Mouse (Mus musculus) forebrain, embryonic 13.5 days (tissue): ENCODE results near the gene Bcl10. TPM values are rescaled to one million over a fixed set of nuclear protein-coding genes. Genes with fewer than 3 reads are reported as not detected.

ENCODE experiments used
- ATAC-seq: fragments of 200-750 bp; cut with Nextera tagmentation; 2 replicates; pipeline ENCODE4 v1.8.0; 2017
- H3K27ac ChIP-seq: fragments of 300-500 bp; sonication (generic); 2 replicates; pipeline ENCODE4 v1.5.1; 2015; ENCODE audit warnings: inconsistent platforms, mild to moderate bottlenecking, moderate library complexity
- H3K27me3 ChIP-seq: fragments of 300-500 bp; sonication (generic); 2 replicates; pipeline ENCODE4 v1.6.1; 2015; ENCODE audit warnings: mild to moderate bottlenecking, inconsistent platforms
- H3K36me3 ChIP-seq: fragments of 300-500 bp; sonication (generic); 2 replicates; pipeline ENCODE4 v1.6.1; 2015; ENCODE audit warnings: mild to moderate bottlenecking, inconsistent platforms; ENCODE audit not compliant: poor library complexity, severe bottlenecking
- H3K4me1 ChIP-seq: fragments of 300-500 bp; sonication (generic); 2 replicates; pipeline ENCODE4 v1.6.1; 2015; ENCODE audit warnings: inconsistent platforms
- H3K4me2 ChIP-seq: fragments of 300-500 bp; sonication (generic); 2 replicates; pipeline ENCODE4 v1.6.1; 2015; ENCODE audit warnings: inconsistent platforms, mild to moderate bottlenecking, moderate library complexity
- H3K4me3 ChIP-seq: fragments of 300-500 bp; sonication (generic); 2 replicates; pipeline ENCODE4 v1.5.1; 2015; ENCODE audit warnings: mild to moderate bottlenecking, inconsistent platforms
- H3K9ac ChIP-seq: fragments of 300-500 bp; sonication (generic); 2 replicates; pipeline ENCODE4 v1.6.1; 2015; ENCODE audit warnings: mild to moderate bottlenecking, inconsistent platforms
- H3K9me3 ChIP-seq: fragments of 300-500 bp; sonication (generic); replicated peaks from 2 replicates; pipeline ENCODE4 v1.6.1; 2016; ENCODE audit warnings: inconsistent platforms
- WGBS: fragments of 180-500 bp; shearing (Covaris S2); methylation state at CpG from one replicate; pipeline ENCODE4 v1.1.7; 2015; 5-methylcytosine and 5-hydroxymethylcytosine counted together
- polyA plus RNA-seq: library from polyadenylated mRNA; unstranded; fragments of >200 nt; fragmentation: Nextera tagmentation; extraction: Ambion mirVana; gene quantifications from 2 replicates; pipeline ENCODE4 v1.2.1, GENCODE M21; 2015

Gene Bcl10
- polyA plus RNA-seq, 1 experiment from 2014 or later, result 45.4 TPM

DNA sequence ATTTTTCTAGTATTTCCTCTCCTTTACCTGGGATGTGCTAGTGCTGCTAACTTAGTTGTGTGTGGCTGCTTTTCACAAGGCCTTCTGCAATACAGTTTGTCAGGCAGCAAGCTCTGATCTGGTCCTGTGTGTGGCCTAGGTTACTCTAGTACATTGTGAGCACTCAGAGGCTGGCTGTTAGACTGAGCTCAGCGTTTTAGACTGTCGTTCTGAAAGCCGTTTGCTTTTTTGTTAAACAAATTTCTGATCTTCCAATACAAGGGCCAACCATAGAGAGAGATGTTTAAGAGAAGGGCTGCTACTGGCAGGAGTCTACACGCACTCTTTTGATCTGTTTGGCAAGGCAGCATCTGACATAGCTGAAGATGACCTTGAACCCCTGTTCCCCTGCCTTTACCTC, 17.4 kb downstream of the Bcl10 start:
- WGBS, result 81% methylated on average over 4 of the region's 4 CpGs
- Histone ChIP-seq H3K4me2 (peak overlapping the region; percentile 83; the same call in 1 of the 2 replicates), H3K9me3 (no peaks in the 10 kb centered on the region), H3K36me3 (peaks cover 37% of the 10 kb centered on the region), H3K4me1 (peaks cover 35% of the 10 kb centered on the region), H3K9ac (no peak overlapping the region), H3K27me3 (no peaks in the 10 kb centered on the region), H3K27ac (no peak overlapping the region), H3K4me3 (no peak overlapping the region)
- ATAC-seq, result no peak

DNA sequence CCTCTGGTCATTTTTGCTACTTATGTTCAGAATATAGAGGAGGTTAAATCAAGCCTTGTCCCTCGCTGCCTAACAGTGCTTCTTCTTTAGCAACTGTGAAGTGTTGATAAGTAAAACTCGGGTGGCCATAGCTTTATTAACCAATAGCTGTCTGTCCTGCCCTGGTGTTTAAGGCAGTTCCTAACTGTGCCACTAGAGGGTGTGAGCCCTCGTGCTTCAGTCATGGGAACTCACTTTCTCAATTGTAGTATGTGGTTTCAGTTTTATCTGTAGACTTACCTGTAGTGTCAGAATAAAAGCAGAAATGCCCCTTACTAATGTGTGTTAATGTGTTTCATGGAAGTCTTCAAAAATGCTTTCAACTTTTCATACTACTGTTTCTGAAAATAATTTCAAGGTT, 19.4 kb downstream of the Bcl10 start:
- Histone ChIP-seq H3K4me3 (no peak overlapping the region), H3K4me2 (no peak overlapping the region), H3K27ac (no peak overlapping the region), H3K4me1 (peaks cover 39% of the 10 kb centered on the region), H3K9me3 (no peaks in the 10 kb centered on the region), H3K36me3 (peaks cover 42% of the 10 kb centered on the region), H3K27me3 (no peaks in the 10 kb centered on the region), H3K9ac (no peak overlapping the region)
- ATAC-seq, result no peak
- 13% methylated on average over 3 of the region's 3 CpGs for WGBS

DNA sequence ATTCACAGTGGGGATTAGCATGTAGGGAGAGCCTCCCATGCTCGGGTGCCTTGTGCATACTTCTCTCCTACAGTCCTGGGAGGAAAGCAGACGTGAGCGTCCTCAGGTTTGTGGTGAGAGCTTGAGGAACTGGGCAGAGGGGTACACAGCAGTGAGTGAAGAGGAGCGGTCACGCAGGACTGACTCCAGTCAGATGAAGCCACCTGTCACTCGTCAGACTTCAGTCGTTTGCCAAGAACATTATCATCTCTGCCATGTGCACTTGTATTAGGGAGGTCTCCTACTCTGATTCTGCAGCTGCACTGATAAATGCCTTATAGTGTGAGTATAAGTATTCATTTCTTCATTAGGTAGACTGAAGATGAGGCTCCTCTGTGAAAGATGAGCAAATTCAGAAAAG, 21.7 kb downstream of the Bcl10 start:
- Histone ChIP-seq H3K27me3 (peaks cover 2% of the 10 kb centered on the region; the same call in 1 of the 2 replicates), H3K36me3 (peaks cover 38% of the 10 kb centered on the region), H3K9ac (no peak overlapping the region), H3K4me2 (no peak overlapping the region), H3K4me3 (no peak overlapping the region), H3K27ac (no peak overlapping the region), H3K9me3 (no peaks in the 10 kb centered on the region), H3K4me1 (peaks cover 36% of the 10 kb centered on the region)
- WGBS, result 85% methylated on average over 7 of the region's 7 CpGs
- ATAC-seq, result no peak

DNA sequence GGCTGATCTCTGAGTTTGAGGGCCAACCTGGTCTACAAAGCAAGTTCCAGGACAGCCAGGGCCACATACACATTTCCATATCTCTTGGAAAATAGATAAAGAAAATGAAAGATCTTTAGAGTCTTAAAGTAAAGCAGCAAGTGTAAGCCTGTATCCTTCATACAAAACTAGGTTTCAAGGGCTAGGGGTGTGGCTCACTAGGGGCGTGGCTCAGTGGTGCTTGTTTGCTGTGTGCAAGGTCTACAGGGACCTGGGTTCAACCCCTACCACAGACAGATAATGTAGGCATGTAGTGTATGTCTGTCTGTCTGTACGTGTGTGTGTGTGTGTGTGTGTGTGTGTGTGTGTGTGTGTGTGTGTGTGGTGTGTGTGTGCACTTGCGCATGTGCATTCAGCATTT, 23.3 kb downstream of the Bcl10 start:
- Histone ChIP-seq H3K4me1 (peaks cover 31% of the 10 kb centered on the region), H3K27ac (no peak overlapping the region), H3K27me3 (peaks cover 7% of the 10 kb centered on the region; the same call in 1 of the 2 replicates), H3K4me3 (no peak overlapping the region), H3K4me2 (no peak overlapping the region), H3K36me3 (peaks cover 26% of the 10 kb centered on the region), H3K9ac (no peak overlapping the region), H3K9me3 (no peaks in the 10 kb centered on the region)
- WGBS, result 88% methylated on average over 3 of the region's 3 CpGs
- ATAC-seq, result no peak

DNA sequence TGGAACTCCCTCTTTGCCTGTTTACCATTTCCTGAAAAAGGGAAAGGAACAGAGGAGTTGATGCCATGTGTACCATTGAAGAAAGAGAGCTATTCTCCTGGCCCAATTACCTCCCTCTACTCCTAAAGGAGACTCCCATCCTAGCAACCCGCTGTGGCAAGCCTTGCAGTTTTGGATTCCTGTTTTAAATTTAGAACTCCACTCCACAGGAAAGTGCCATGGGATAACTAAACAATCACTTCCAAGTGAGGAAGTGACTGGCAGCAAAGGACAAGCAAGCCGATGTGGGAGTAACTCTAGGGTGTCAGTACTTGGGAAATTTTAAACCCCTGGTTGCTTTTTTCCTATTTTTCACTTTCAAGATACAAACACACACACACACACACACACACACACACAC, 24.1 kb downstream of the Bcl10 start:
- no peak for ATAC-seq
- Histone ChIP-seq H3K4me3 (no peak overlapping the region), H3K4me1 (peaks cover 29% of the 10 kb centered on the region), H3K36me3 (peaks cover 18% of the 10 kb centered on the region), H3K9ac (no peak overlapping the region), H3K4me2 (no peak overlapping the region), H3K27me3 (peaks cover 12% of the 10 kb centered on the region; the same call in 1 of the 2 replicates), H3K27ac (no peak overlapping the region), H3K9me3 (no peaks in the 10 kb centered on the region)
- WGBS, result 61% methylated on average over 2 of the region's 2 CpGs

DNA sequence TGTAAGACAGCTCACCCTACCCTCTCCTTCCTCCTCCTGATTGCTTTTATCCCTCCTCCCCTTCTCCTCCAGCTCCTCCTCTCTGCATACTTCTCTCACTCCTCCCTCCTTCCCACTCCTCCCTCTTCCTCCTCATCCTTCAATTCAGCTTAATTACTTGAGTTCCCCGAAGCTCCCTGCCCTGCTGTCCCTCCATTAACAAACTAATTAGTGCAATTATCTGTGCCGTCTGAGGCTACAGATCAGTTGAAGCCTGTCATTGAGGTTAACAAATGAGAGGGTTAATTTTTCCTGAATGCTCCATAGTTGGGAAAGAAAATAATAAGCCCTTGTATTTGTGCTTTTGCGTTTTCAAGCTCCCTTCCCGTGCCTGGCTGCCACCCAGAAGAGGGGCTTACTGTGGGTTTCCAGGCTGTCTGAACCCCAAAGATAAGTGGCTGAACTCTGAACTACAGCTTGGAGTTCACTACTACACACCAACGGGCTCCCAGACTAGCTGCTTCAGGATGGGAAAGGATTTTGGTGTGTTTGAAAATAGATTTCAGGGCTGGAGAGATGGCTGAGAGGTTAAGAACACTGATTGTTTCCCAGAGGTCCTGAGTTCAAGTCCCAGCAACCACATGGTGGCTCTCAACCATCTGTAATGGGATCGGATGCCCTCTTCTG, 25.1 kb downstream of the Bcl10 start:
- 19% methylated on average over 6 of the region's 6 CpGs for WGBS
- peak; percentile 71 for ATAC-seq
- no peak overlapping the region for H3K4me3 ChIP-seq

DNA sequence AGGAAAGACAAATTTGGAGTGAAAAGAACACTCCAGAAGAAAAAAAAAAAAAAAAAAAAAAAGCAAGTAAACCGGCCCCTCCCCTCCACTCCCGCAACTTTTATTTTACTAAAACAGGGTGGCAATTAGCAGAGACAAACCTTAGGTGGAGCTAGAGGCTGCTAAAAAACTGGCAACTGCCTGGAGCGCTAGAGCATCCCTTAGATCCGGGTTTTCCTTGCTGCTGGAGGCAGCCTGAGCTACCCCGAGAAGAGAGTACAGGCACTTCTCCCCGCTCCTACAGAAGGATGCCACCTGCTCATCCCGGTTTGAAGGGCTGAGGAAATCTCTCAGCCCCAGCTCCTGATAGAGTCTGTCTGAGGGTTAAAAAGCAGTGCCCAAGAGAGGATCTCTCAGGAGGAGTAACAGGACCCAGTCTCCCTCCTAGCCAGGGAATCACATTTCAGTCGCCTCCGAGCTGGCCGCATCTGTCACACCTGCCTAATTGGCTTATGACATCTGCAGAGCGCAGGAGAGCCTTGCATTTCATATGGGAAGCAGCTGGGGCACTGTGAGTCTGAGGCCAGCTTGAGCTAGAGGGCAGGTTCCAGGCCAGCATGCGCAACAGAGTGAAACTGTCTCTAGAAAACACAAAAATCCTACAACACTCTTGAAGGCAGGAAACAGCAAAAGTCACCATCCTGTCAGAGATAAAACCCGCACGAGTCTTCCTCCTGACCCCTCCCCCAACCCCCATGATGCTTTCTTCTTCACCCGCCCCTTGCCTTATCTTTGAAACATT, 27.6 kb downstream of the Bcl10 start:
- Histone ChIP-seq H3K4me2 (peak overlapping the region; percentile 51), H3K9me3 (no peaks in the 10 kb centered on the region), H3K27ac (no peak overlapping the region), H3K4me3 (0 out of 2 replicates have a peak overlapping the region, but pooled peaks have one; percentile 9), H3K4me1 (peaks cover 20% of the 10 kb centered on the region), H3K9ac (peak overlapping the region; percentile 55), H3K36me3 (peaks cover 2% of the 10 kb centered on the region; the same call in 1 of the 2 replicates), H3K27me3 (peaks cover 14% of the 10 kb centered on the region; the same call in 1 of the 2 replicates)
- 8% methylated on average over 15 of the region's 15 CpGs for WGBS
- ATAC-seq, result peak; percentile 83

More for the DNA sequence above, 25.1 kb downstream of the Bcl10 start:
- peaks cover 14% of the 10 kb centered on the region; the same call in 1 of the 2 replicates for H3K27me3 ChIP-seq
- peaks cover 18% of the 10 kb centered on the region for H3K36me3 ChIP-seq
- H3K27ac ChIP-seq, result no peak overlapping the region
- no peak overlapping the region for H3K4me2 ChIP-seq
- peaks cover 24% of the 10 kb centered on the region for H3K4me1 ChIP-seq
- no peaks in the 10 kb centered on the region for H3K9me3 ChIP-seq
- no peak overlapping the region for H3K9ac ChIP-seq

DNA sequence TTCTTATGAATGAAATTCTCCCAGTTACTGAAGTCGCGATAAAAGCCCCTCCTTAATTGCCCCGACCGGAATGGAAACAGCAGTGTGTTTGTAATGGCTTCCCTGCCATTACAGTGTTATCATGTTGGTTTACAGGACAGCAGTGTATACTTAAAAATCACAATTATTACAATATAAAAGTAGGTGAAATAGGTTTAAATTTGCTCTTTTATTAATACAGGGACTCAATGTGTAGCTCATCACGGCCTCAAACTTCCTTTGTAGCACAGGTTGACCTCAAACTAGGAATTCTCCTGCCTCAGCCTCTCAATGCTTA, 28.2 kb downstream of the Bcl10 start:
- ATAC-seq, result no peak
- Histone ChIP-seq H3K27me3 (peaks cover 14% of the 10 kb centered on the region; the same call in 1 of the 2 replicates), H3K36me3 (no peaks in the 10 kb centered on the region), H3K4me3 (no peak overlapping the region), H3K9me3 (no peaks in the 10 kb centered on the region), H3K4me1 (peaks cover 20% of the 10 kb centered on the region), H3K27ac (no peak overlapping the region), H3K9ac (no peak overlapping the region), H3K4me2 (peak overlapping the region; percentile 51; the same call in 1 of the 2 replicates)
- WGBS, result 49% methylated on average over 5 of the region's 5 CpGs

DNA sequence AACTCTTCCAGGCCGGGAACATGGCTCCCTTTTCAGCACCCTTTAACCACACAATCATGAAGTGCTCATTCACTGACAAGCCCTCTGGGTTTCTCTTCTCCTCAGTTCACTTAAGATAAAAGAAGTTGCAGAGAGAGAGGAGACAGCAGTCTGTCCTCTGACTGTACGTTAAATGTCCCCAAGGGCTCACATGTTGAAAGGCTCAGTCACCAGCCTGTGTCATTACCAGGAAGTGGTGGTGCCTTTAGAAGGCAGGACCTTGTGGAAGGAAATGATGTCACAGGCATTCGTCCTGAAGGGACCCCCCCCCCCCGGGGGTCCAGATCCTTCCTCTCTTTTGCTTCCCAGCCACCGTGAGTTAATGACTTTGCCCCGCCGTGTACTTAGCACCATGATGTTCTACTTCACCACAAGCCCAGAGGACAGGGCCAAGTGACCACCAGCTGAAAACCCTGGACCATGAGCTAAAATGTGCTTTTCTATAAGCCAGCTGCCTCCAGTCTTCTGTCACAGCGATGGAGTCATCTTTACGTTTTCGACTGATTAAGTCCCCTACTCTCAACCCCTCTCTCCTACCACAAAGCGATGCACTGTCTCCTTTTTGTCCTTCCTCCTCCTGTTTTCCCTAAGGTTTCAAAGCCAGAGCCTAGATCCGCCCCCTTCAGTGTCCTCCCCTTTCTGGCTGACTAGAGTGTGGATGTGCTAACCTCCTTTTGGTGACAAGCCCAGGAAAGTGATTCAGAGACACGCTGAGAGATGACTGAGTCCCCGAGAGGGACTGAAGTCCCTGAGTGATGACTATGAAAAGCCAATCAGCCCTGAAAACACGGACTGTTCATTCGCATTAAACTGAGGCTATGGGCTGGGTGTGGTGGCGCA, 28.9 kb downstream of the Bcl10 start:
- Histone ChIP-seq H3K4me1 (peaks cover 17% of the 10 kb centered on the region), H3K27ac (no peak overlapping the region), H3K4me3 (no peak overlapping the region), H3K27me3 (peaks cover 14% of the 10 kb centered on the region; the same call in 1 of the 2 replicates), H3K4me2 (no peak overlapping the region), H3K9ac (no peak overlapping the region), H3K36me3 (no peaks in the 10 kb centered on the region), H3K9me3 (no peaks in the 10 kb centered on the region)
- 82% methylated on average over 17 of the region's 17 CpGs for WGBS
- no peak for ATAC-seq

DNA sequence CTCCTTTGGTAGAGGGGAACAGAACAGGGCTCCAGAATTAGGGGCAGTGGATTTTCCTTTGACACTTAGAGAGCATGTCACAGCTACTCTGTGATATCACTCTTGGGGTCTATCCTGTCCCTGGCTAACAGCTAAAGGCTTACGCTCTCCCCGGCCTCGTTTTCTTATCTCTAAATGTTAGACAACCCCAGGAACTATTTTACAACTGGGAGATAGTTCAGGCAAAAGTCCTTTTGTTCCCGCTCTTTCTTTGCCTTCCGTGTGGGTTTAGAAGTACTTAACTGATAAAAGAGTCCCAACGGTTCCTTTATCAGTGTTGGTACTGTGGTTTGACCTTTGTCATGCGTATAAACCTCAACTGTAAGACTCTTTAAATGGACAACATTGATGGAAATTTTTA, 30.3 kb downstream of the Bcl10 start:
- Histone ChIP-seq H3K36me3 (no peaks in the 10 kb centered on the region), H3K27me3 (peaks cover 14% of the 10 kb centered on the region; the same call in 1 of the 2 replicates), H3K4me2 (no peak overlapping the region), H3K4me1 (peaks cover 10% of the 10 kb centered on the region), H3K4me3 (no peak overlapping the region), H3K27ac (no peak overlapping the region), H3K9ac (no peak overlapping the region), H3K9me3 (no peaks in the 10 kb centered on the region; the same call in 1 of the 2 replicates)
- 88% methylated on average over 7 of the region's 7 CpGs for WGBS
- ATAC-seq, result no peak

DNA sequence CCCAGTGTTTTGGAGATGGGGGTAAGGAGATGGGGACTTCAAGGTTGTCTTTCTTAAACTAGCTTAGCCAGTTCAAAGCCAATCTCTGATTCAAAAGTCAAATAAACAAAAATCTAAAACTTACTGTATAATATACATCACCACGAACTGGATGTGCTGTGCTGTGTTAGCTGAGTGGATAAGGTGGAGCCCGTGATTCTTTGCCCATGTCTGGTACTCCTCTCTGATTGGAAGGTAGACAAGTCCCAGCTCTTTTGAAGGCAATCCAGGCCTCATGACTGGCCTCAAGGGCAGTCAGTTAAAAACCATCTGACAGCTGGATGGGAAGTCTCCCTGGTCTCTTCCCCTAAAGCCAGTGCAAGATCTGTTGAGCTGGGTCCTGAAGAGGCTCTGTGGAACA, 30.8 kb downstream of the Bcl10 start:
- H3K36me3 ChIP-seq, result no peaks in the 10 kb centered on the region
- H3K9me3 ChIP-seq, result no peaks in the 10 kb centered on the region; the same call in 1 of the 2 replicates
- H3K27me3 ChIP-seq, result peaks cover 14% of the 10 kb centered on the region; the same call in 1 of the 2 replicates
- H3K4me3 ChIP-seq, result no peak overlapping the region
- H3K4me1 ChIP-seq, result peaks cover 8% of the 10 kb centered on the region
- H3K4me2 ChIP-seq, result no peak overlapping the region
- no peak overlapping the region for H3K9ac ChIP-seq
- ATAC-seq, result no peak
- H3K27ac ChIP-seq, result no peak overlapping the region
- 81% methylated on average over 2 of the region's 2 CpGs for WGBS
